Mouse (Mus musculus): ENCODE results near the gene Kcnc1.

GRCm38 (mm10) chr7:46483050-46483449 lies 86.8 kb downstream of the Kcnc1 start:
- TF ChIP-seq CTCF (IDR thresholded peaks at IDR 0.05; ENCODE audit: borderline replicate concordance, extremely low read depth, insufficient read depth, insufficient read length) (no peak), POLR2A (IDR thresholded peaks at IDR 0.05; ENCODE audit: borderline replicate concordance, extremely low read depth, insufficient read depth, insufficient read length, poor library complexity, severe bottlenecking) (no peak)

Measured in brain, embryonic 14.5 days (tissue).